Mouse (Mus musculus) cerebellum, adult 2 months (tissue): ENCODE data around the gene Ace.

Experiments used
- CTCF ChIP-seq: fragments of 200-500 bp; IDR thresholded peaks from 2 replicates; pipeline ENCODE4 v1.5.1; 2011; ENCODE audit warnings: low read depth, mild to moderate bottlenecking, control low read depth, low read length, moderate library complexity, borderline replicate concordance; ENCODE audit not compliant: insufficient read depth
- POLR2A ChIP-seq: fragments of 200-500 bp; IDR thresholded peaks from 2 replicates; pipeline ENCODE4 v1.6.1; 2011; ENCODE audit warnings: low read length, control low read depth, borderline replicate concordance; ENCODE audit not compliant: insufficient read depth

- TF ChIP-seq CTCF, result no peak
- no peak for TF ChIP-seq POLR2A
Measured at GRCm38 (mm10) chr11:105920836-105921235, 46.9 kb upstream of the Ace start.
